Mouse (Mus musculus): Measurements from ENCODE around the gene Iqch.

Iqch gene

GRCm38 (mm10) chr9:63602043-63602939, at the start of gene Iqch, which contains the start of gene Aagab:
Iqch (minus strand) TSS chr9:63602493.
Aagab (plus strand) TSS chr9:63602660.
- peak; percentile 97 for DNase-seq (ENCODE audit: low spot score)

GRCm38 (mm10) chr9:63651594-63651993, 49.3 kb upstream of the Iqch start:
- no peak for DNase-seq (ENCODE audit: low spot score)

- no peak for DNase-seq (ENCODE audit: low spot score)
Observed at GRCm38 (mm10) chr9:63650905-63651304, 48.6 kb upstream of the Iqch start.

GRCm38 (mm10) chr9:63649841-63650545, 47.7 kb upstream of the Iqch start:
- peak; percentile 53 for DNase-seq (ENCODE audit: low spot score)

GRCm38 (mm10) chr9:63648520-63648918, 46.2 kb upstream of the Iqch start:
- no peak for DNase-seq (ENCODE audit: low spot score)

- DNase-seq (ENCODE audit: low spot score), result no peak
Observed at GRCm38 (mm10) chr9:63647581-63648519, 45.6 kb upstream of the Iqch start.

GRCm38 (mm10) chr9:63645084-63645483, 42.8 kb upstream of the Iqch start:
- DNase-seq (ENCODE audit: low spot score), result no peak

GRCm38 (mm10) chr9:63644011-63644410, 41.7 kb upstream of the Iqch start:
- DNase-seq (ENCODE audit: low spot score), result no peak

GRCm38 (mm10) chr9:63641983-63642646, 39.8 kb upstream of the Iqch start:
- DNase-seq (ENCODE audit: low spot score), result no peak

GRCm38 (mm10) chr9:63636113-63636512, 33.8 kb upstream of the Iqch start:
- no peak for DNase-seq (ENCODE audit: low spot score)

GRCm38 (mm10) chr9:63633334-63633733, 31.0 kb upstream of the Iqch start:
- DNase-seq (ENCODE audit: low spot score), result no peak

GRCm38 (mm10) chr9:63632924-63633323, 30.6 kb upstream of the Iqch start:
- DNase-seq (ENCODE audit: low spot score), result no peak

- DNase-seq (ENCODE audit: low spot score), result no peak
Observed at GRCm38 (mm10) chr9:63632045-63632444, 29.8 kb upstream of the Iqch start.

GRCm38 (mm10) chr9:63625090-63625756, 22.9 kb upstream of the Iqch start:
- no peak for DNase-seq (ENCODE audit: low spot score)

- no peak for DNase-seq (ENCODE audit: low spot score)
Observed at GRCm38 (mm10) chr9:63623895-63624569, 21.7 kb upstream of the Iqch start.

GRCm38 (mm10) chr9:63617967-63618366, 15.7 kb upstream of the Iqch start:
- no peak for DNase-seq (ENCODE audit: low spot score)

GRCm38 (mm10) chr9:63614018-63614985, 12.0 kb upstream of the Iqch start:
- no peak for DNase-seq (ENCODE audit: low spot score)

GRCm38 (mm10) chr9:63613569-63613968, 11.3 kb upstream of the Iqch start:
- no peak for DNase-seq (ENCODE audit: low spot score)
